Mouse (Mus musculus): ENCODE data around the gene Lcn3. TPM values are rescaled to one million over a fixed set of nuclear protein-coding genes. Genes with fewer than 3 reads are reported as not detected.

The Lcn3 gene
- polyA plus RNA-seq (2015; fragmentation: Nextera tagmentation; extraction: Ambion mirVana), result not detected in 2 replicates

DNA sequence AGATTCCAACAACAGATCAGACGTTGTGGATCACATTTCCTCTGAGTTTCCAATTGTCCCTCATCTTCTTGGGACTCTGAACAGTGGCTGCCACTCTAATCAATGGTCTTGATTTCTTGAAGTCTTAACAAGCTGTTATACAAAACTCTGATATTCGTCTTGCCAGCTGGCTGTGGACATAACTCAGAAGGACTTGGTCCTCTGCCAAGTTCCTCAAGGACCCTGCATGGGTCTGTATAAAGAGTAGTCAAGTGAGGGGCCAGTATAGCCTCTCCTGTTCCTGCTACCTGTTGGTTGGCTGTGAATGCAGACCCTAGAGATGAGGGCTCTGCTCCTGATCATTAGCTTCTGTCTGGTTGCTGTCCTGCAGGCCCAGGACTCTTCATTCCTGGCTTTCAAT is at the start of gene Lcn3:
Gene Lcn3, plus strand, starts transcription at position 301 of the 400 bp plus-strand sequence.

DNA sequence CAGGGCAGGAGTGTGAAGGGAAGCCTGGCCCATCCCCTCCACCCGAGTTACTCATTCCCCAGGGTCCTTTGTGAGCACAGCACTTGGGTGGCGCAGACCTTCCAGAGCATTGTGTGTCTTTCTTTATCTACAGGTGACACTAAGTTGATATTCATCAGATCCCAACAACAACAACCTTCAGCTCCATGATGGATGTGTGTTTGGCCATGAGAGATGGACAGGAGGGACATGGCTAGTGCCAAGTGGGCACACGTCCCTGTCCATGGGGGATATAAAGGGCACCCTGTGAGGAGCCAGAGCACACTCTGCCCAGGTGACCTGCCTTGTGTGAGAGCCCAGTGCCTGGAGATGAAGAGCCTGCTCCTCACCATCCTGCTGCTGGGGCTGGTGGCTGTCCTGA is 28.7 kb upstream of the Lcn3 start, which contains the start of gene Obp2b:
Gene Obp2b, plus strand, starts transcription at position 301 of the 400 bp plus-strand sequence.

DNA sequence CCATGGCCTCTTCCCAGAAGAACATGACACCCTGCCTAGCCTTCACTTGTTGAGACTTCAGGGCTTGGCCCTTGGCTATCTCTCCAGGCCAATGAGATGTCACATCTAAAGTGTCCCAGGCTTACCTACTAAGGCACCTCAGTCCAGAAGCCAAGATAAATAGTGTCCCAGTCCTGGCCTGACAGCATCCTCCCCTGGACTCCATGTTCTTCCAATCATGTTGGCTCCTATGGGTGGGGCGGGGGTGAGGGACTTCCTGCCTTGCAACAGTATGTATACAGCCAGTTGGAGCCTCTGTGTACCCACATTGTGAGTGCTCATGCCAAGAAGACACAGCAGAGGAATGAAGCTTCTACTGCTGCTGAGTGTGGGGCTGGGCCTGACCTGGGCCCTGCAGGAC is 11.3 kb downstream of the Lcn3 start, which contains the start of gene Lcn11:
Gene Lcn11, plus strand, starts transcription at position 301 of the 400 bp plus-strand sequence.

DNA sequence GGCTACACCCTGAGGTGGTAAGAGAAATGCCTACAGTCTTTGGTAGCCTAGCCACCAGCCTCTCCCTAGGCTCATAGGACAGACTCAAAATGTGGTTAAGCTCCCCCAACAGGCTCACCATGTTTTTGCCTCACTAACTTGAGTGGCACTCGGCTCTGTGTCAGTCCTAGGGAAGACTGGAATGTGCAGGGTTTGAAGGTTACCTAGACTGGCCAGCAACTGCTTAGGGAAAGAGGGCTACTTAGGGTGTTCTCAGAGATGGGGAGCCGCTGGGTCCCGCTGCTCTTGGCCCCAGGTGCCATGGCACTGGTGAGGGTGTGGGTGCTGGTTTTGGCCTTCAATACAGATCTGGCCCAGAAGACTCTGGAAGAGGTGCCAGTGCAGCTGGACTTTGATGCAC is 16.6 kb downstream of the Lcn3 start, which contains the start of gene Gm13539:
Gene Gm13539, plus strand, starts transcription at position 301 of the 400 bp plus-strand sequence.

DNA sequence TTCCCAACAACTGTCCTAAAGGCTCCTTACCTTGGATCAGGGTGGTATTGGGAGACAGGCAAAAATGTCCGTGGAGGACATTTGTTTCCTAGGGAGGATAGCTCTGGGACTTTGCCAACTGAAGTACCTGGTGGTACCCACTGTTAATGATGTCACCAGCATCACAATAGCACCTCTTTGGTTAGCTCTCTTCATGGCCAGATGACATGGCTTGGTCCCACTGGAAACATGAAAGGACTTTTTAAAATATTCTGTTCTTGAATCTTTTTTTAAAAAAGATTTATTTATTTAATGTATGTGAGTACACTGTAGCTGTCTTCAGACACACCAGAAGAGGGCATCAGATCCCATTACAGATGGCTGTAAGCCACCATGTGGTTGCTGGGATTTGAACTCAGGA is 50.4 kb downstream of the Lcn3 start, which contains the start of gene Glt6d1:
Gene Glt6d1, minus strand, starts transcription at position 101 of the 400 bp plus-strand sequence.

Other genes starting within 250 kb of the Lcn3 start
- gene Traf2, start 218.6 kb upstream of the Lcn3 start, polyA plus RNA-seq (2015; fragmentation: Nextera tagmentation; extraction: Ambion mirVana), result 19.0 and 19.7 TPM in 2 replicates
- 166 and 189 TPM in 2 replicates for gene Edf1, start 207.7 kb upstream of the Lcn3 start, polyA plus RNA-seq (2015; fragmentation: Nextera tagmentation; extraction: Ambion mirVana)
- gene Mamdc4, start 190.7 kb upstream of the Lcn3 start, polyA plus RNA-seq (2015; fragmentation: Nextera tagmentation; extraction: Ambion mirVana), result 0.29 and 0.80 TPM in 2 replicates
- gene Phpt1, start 190.3 kb upstream of the Lcn3 start, polyA plus RNA-seq (2015; fragmentation: Nextera tagmentation; extraction: Ambion mirVana), result 52.5 and 57.5 TPM in 2 replicates
- 0.02 and 0.45 TPM in 2 replicates for gene Ajm1, start 183.8 kb upstream of the Lcn3 start, polyA plus RNA-seq (2015; fragmentation: Nextera tagmentation; extraction: Ambion mirVana)
- 31.4 and 36.5 TPM in 2 replicates for gene Rabl6, start 157.0 kb upstream of the Lcn3 start, polyA plus RNA-seq (2015; fragmentation: Nextera tagmentation; extraction: Ambion mirVana)
- 0.13 and 0.16 TPM in 2 replicates for gene Ccdc183, start 147.9 kb upstream of the Lcn3 start, polyA plus RNA-seq (2015; fragmentation: Nextera tagmentation; extraction: Ambion mirVana)
- 10.7 and 15.0 TPM in 2 replicates for gene Tmem141, start 143.6 kb upstream of the Lcn3 start, polyA plus RNA-seq (2015; fragmentation: Nextera tagmentation; extraction: Ambion mirVana)
- 24.5 and 35.1 TPM in 2 replicates for gene Fcna, start 137.5 kb upstream of the Lcn3 start, polyA plus RNA-seq (2015; fragmentation: Nextera tagmentation; extraction: Ambion mirVana)
- not detected in 2 replicates for gene Lcn8, start 112.4 kb upstream of the Lcn3 start, polyA plus RNA-seq (2015; fragmentation: Nextera tagmentation; extraction: Ambion mirVana)
- gene Lcn5, start 107.6 kb upstream of the Lcn3 start, polyA plus RNA-seq (2015; fragmentation: Nextera tagmentation; extraction: Ambion mirVana), result not detected in 2 replicates
- not detected in 2 replicates for gene Lcn6, start 88.8 kb upstream of the Lcn3 start, polyA plus RNA-seq (2015; fragmentation: Nextera tagmentation; extraction: Ambion mirVana)
- not detected in 2 replicates for gene Lcn10, start 82.8 kb upstream of the Lcn3 start, polyA plus RNA-seq (2015; fragmentation: Nextera tagmentation; extraction: Ambion mirVana)
- gene Obp2a, start 65.5 kb upstream of the Lcn3 start, polyA plus RNA-seq (2015; fragmentation: Nextera tagmentation; extraction: Ambion mirVana), result not detected in 2 replicates
- 18.2 and 23.9 TPM in 2 replicates for gene Bmyc, start 58.8 kb upstream of the Lcn3 start, polyA plus RNA-seq (2015; fragmentation: Nextera tagmentation; extraction: Ambion mirVana)
- gene Obp2b, start 28.6 kb upstream of the Lcn3 start, polyA plus RNA-seq (2015; fragmentation: Nextera tagmentation; extraction: Ambion mirVana), result not detected in 2 replicates
- not detected in 2 replicates for gene Lcn11, start 11.4 kb downstream of the Lcn3 start, polyA plus RNA-seq (2015; fragmentation: Nextera tagmentation; extraction: Ambion mirVana)
- not detected in 2 replicates for gene Gm13539, start 16.7 kb downstream of the Lcn3 start, polyA plus RNA-seq (2015; fragmentation: Nextera tagmentation; extraction: Ambion mirVana)
- not detected in 2 replicates for gene Glt6d1, start 50.3 kb downstream of the Lcn3 start, polyA plus RNA-seq (2015; fragmentation: Nextera tagmentation; extraction: Ambion mirVana)
- gene Lcn9, start 57.6 kb downstream of the Lcn3 start, polyA plus RNA-seq (2015; fragmentation: Nextera tagmentation; extraction: Ambion mirVana), result not detected in 2 replicates
- gene Sohlh1, start 81.7 kb downstream of the Lcn3 start, polyA plus RNA-seq (2015; fragmentation: Nextera tagmentation; extraction: Ambion mirVana), result 0.12 TPM in 1 of 2 replicates, not detected in the other
- gene Kcnt1, start 98.2 kb downstream of the Lcn3 start, polyA plus RNA-seq (2015; fragmentation: Nextera tagmentation; extraction: Ambion mirVana), result 0.05 and 0.16 TPM in 2 replicates
- 5.4 and 5.5 TPM in 2 replicates for gene Camsap1, start 217.7 kb downstream of the Lcn3 start, polyA plus RNA-seq (2015; fragmentation: Nextera tagmentation; extraction: Ambion mirVana)